ENCODE assay signal across 27 mouse cellular contexts in the genomic region with DNA sequence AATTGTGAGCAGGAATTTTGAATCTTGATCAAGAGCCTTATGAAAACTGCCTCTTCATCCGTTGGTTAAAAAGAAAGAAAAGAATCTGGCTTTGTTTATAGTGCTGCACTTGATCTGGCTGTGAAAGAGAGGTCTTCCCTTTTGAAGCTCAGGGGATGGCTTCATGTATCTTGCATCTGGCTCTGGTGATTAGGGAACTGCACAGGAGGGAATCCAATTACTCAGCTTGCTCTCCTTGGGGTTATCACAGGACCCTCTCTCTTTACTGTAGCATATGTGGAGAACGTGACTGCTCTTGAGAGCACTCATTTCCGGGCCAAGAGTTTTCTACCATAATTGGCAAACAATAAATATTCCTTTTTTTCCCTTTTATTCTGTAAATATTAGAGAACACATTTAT.
"Had no signal": no experiment of that assay in that cellular context is flagged by ENCODE, and none has a peak within 500 bp of the region (broad histone marks: within the 10 kb centered on the region; RNA-seq: fewer than 3 reads in every experiment).

No protein-coding gene starts in this region.

- H3K36me3 ChIP-seq: heart, embryonic 13.5 days; heart, embryonic 15.5 days; hindbrain, embryonic 13.5 days; hindbrain, embryonic 15.5 days; kidney, embryonic 15.5 days; limb, embryonic 13.5 days; limb, embryonic 15.5 days; liver, embryonic 12.5 days had no signal

- DNase-seq: gastrocnemius, postnatal 14 days; gastrocnemius, postnatal 36 days; heart, adult 11 months; heart, adult 2 months; heart, postnatal 14 days; heart, postnatal 36 days; kidney, adult 11 months; kidney, adult 2 months; kidney, adult 9 months; kidney, postnatal 14 days; kidney, postnatal 36 days; layer of hippocampus, adult 9-11 months; layer of hippocampus, postnatal 36 days; left cerebral cortex, postnatal 4 days had no signal

- H3K4me2 ChIP-seq: heart, embryonic 11.5 days; heart, embryonic 13.5 days; heart, embryonic 15.5 days; hindbrain, embryonic 13.5 days; hindbrain, embryonic 15.5 days; kidney, embryonic 15.5 days; limb, embryonic 13.5 days; limb, embryonic 15.5 days; liver, embryonic 12.5 days had no signal

- H3K27ac ChIP-seq: heart, adult 2 months; heart, embryonic 13.5 days; heart, embryonic 15.5 days; hindbrain, embryonic 13.5 days; hindbrain, embryonic 15.5 days; hindbrain, postnatal 0 days; kidney, embryonic 15.5 days; kidney, postnatal 0 days; limb, embryonic 13.5 days; limb, embryonic 15.5 days; liver, embryonic 12.5 days; liver, embryonic 14.5 days had no signal

- H3K9me3 ChIP-seq: heart, embryonic 13.5 days; heart, embryonic 15.5 days; hindbrain, embryonic 13.5 days; hindbrain, embryonic 15.5 days; kidney, embryonic 15.5 days; limb, embryonic 13.5 days; limb, embryonic 15.5 days; liver, embryonic 12.5 days had no signal

- H3K27me3 ChIP-seq: heart, embryonic 13.5 days; heart, embryonic 15.5 days; hindbrain, embryonic 13.5 days; hindbrain, embryonic 15.5 days; kidney, embryonic 15.5 days; limb, embryonic 13.5 days; limb, embryonic 15.5 days; liver, embryonic 12.5 days had no signal

- ATAC-seq: hindbrain, postnatal 0 days; intestine, embryonic 16.5 days; liver, embryonic 12.5 days had no signal

- H3K9ac ChIP-seq: heart, embryonic 13.5 days; heart, embryonic 15.5 days; hindbrain, embryonic 13.5 days; hindbrain, embryonic 15.5 days; kidney, embryonic 15.5 days; limb, embryonic 13.5 days; limb, embryonic 15.5 days; liver, embryonic 12.5 days; liver, embryonic 14.5 days had no signal

- H3K4me1 ChIP-seq: heart, embryonic 13.5 days; heart, embryonic 15.5 days; hindbrain, embryonic 13.5 days; hindbrain, embryonic 15.5 days; kidney, embryonic 15.5 days; liver, embryonic 12.5 days had no signal

- H3K4me3 ChIP-seq: heart, adult 2 months; heart, embryonic 13.5 days; heart, embryonic 15.5 days; hindbrain, embryonic 13.5 days; hindbrain, embryonic 15.5 days; kidney, embryonic 15.5 days; limb, embryonic 13.5 days; limb, embryonic 15.5 days; liver, embryonic 12.5 days had no signal
